Mouse (Mus musculus): ENCODE measurements at regions not wholly inside any gene's neighbourhood (a gene's known extent, or its start where the extent isn't known, plus 50 kb on each side); places are given as distances from the start of the nearest gene placed in this dataset.

DNA sequence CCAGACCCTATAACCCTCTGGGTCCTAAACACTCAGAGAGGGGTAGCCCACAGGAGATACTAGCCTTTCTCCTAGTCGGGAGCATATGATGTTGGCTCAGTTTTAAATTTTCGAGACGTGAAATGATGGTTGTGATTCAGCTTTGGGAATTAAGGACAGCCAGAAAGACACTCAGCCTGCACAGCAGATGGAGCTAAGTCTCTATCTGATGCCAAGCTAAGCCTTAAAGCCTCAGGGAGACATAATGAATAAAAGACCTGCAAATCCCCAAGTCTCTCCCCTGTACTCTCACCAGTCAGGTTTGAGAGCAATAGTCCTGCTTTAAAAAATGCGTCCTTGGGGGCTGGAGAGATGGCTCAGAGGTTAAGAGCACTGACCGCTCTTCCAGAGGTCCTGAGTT is 75.3 kb upstream of the Ipo5 start:
- H3ac ChIP-seq (ENCODE audit: control insufficient read depth, insufficient read length) = no peak overlapping the region
- TF ChIP-seq CEBPB (IDR thresholded peaks at IDR 0.05; ENCODE audit: insufficient read depth, poor library complexity, severe bottlenecking) (no peak), USF1 (IDR thresholded peaks at IDR 0.05; ENCODE audit: low read depth) (no peak), POLR2AphosphoS2 (IDR thresholded peaks at IDR 0.05; ENCODE audit: insufficient read length, low read depth) (no peak), REST (IDR thresholded peaks at IDR 0.05; ENCODE audit: insufficient read depth, insufficient read length) (no peak), E2F4 (IDR thresholded peaks at IDR 0.05; ENCODE audit: insufficient read depth) (no peak), SRF (IDR thresholded peaks at IDR 0.05; ENCODE audit: control insufficient read depth, insufficient read length, low read depth) (no peak), MYOG (IDR thresholded peaks at IDR 0.05; ENCODE audit: control insufficient read depth in 1 of 3, insufficient read depth in 1 of 3, insufficient read length in 2 of 3, low read depth in 2 of 3) (no peak), TCF12 (IDR thresholded peaks at IDR 0.05; ENCODE audit: insufficient read depth, poor library complexity, severe bottlenecking) (no peak), POLR2A (IDR thresholded peaks at IDR 0.05; ENCODE audit: insufficient read length, low read depth) (no peak), MAX (IDR thresholded peaks at IDR 0.05; ENCODE audit: low read depth) (no peak), TCF3 (IDR thresholded peaks at IDR 0.05; ENCODE audit: insufficient read length, low read depth) (no peak), MYOD1 (IDR thresholded peaks at IDR 0.05; ENCODE audit: control insufficient read depth in 1 of 3, insufficient read length in 2 of 3, low read depth in 2 of 3) (no peak)
- no peaks in the 10 kb centered on the region for H3K27me3 ChIP-seq (ENCODE audit: control insufficient read depth, insufficient read depth, insufficient read length)
- H3K4me3 ChIP-seq = no peak overlapping the region
- H3K4me2 ChIP-seq (ENCODE audit: low read depth) = no peak overlapping the region
- H3K79me2 ChIP-seq (ENCODE audit: control insufficient read depth, insufficient read depth) = no peaks in the 10 kb centered on the region
- no peaks in the 10 kb centered on the region for H3K36me3 ChIP-seq (ENCODE audit: control insufficient read depth, insufficient read depth)

DNA sequence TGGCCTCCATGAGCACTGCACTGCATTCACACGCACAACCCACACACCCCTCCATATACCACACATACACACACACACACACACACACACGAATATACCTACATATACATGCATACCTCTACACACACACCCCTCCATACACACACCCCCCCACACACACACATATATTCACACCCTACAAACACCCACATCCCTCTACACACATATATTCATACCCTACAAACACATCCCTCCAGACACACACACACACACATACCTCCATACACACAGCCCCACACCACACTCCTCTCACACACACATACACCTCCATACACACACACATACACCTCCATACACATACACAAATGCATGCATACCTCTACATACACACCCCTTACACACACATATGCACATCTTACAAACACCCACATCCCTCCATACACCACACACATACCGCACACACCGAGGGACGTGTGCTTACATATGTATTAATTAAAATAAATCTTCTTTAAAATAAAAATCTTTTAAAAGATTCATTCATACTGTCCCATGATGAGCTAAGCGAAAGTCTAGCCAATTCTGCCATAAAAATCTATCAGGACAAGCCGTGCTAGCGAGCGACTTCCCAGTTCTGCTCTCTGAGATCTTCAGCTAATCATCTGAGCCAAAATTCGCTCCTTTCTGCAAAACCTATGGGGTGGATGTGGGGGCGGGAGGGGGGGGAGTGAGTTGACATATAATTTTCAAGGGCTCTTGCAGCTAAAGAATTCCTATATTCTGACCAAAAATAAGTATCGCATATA is 74.3 kb upstream of the Ipo5 start:
- TF ChIP-seq TCF12 (IDR thresholded peaks at IDR 0.05; ENCODE audit: insufficient read depth, poor library complexity, severe bottlenecking) (no peak), POLR2AphosphoS2 (IDR thresholded peaks at IDR 0.05; ENCODE audit: insufficient read length, low read depth) (no peak), CEBPB (IDR thresholded peaks at IDR 0.05; ENCODE audit: insufficient read depth, poor library complexity, severe bottlenecking) (no peak), MAX (IDR thresholded peaks at IDR 0.05; ENCODE audit: low read depth) (no peak), USF1 (IDR thresholded peaks at IDR 0.05; ENCODE audit: low read depth) (no peak), MYOG (IDR thresholded peaks at IDR 0.05; ENCODE audit: control insufficient read depth in 1 of 3, insufficient read depth in 1 of 3, insufficient read length in 2 of 3, low read depth in 2 of 3) (no peak), SRF (IDR thresholded peaks at IDR 0.05; ENCODE audit: control insufficient read depth, insufficient read length, low read depth) (no peak), TCF3 (IDR thresholded peaks at IDR 0.05; ENCODE audit: insufficient read length, low read depth) (no peak), REST (IDR thresholded peaks at IDR 0.05; ENCODE audit: insufficient read depth, insufficient read length) (no peak), POLR2A (IDR thresholded peaks at IDR 0.05; ENCODE audit: insufficient read length, low read depth) (no peak)
- H3K4me3 ChIP-seq = no peak overlapping the region
- H3K79me2 ChIP-seq (ENCODE audit: control insufficient read depth, insufficient read depth) = no peaks in the 10 kb centered on the region
- H3K4me2 ChIP-seq (ENCODE audit: low read depth) = no peak overlapping the region
- H3K36me3 ChIP-seq (ENCODE audit: control insufficient read depth, insufficient read depth) = no peaks in the 10 kb centered on the region
- H3K27me3 ChIP-seq (ENCODE audit: control insufficient read depth, insufficient read depth, insufficient read length) = no peaks in the 10 kb centered on the region
- no peak overlapping the region for H3ac ChIP-seq (ENCODE audit: control insufficient read depth, insufficient read length)

DNA sequence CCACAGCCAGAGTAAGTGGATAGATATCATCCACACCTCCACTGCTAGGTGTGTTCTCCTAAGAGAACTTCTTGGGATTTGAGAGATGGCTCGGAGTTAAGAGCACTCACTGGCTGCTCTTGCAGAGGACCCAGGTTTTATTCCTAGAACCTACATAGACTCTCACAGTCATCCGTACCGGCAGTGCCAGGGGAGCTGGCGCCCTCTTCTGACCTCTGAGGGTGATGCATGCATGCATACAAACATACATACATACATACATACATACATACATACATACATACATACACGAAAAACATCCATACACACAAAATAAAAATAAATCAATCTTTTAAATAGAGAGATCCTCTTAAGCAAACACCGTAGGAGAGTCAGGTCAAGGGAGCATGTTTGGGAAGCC is 70.1 kb upstream of the Ipo5 start:
- peak overlapping the region; percentile 59 for H3K4me2 ChIP-seq (ENCODE audit: low read depth)
- no peak overlapping the region for H3ac ChIP-seq (ENCODE audit: control insufficient read depth, insufficient read length)
- H3K27me3 ChIP-seq (ENCODE audit: control insufficient read depth, insufficient read depth, insufficient read length) = no peaks in the 10 kb centered on the region
- no peaks in the 10 kb centered on the region for H3K79me2 ChIP-seq (ENCODE audit: control insufficient read depth, insufficient read depth)
- no peak overlapping the region for H3K4me3 ChIP-seq
- no peaks in the 10 kb centered on the region for H3K36me3 ChIP-seq (ENCODE audit: control insufficient read depth, insufficient read depth)
- TF ChIP-seq SRF (IDR thresholded peaks at IDR 0.05; ENCODE audit: control insufficient read depth, insufficient read length, low read depth) (no peak), USF1 (IDR thresholded peaks at IDR 0.05; ENCODE audit: low read depth) (no peak), MYOG (IDR thresholded peaks at IDR 0.05; ENCODE audit: control insufficient read depth in 1 of 3, insufficient read depth in 1 of 3, insufficient read length in 2 of 3, low read depth in 2 of 3) (no peak), TCF12 (IDR thresholded peaks at IDR 0.05; ENCODE audit: insufficient read depth, poor library complexity, severe bottlenecking) (no peak), CEBPB (IDR thresholded peaks at IDR 0.05; ENCODE audit: insufficient read depth, poor library complexity, severe bottlenecking) (no peak), REST (IDR thresholded peaks at IDR 0.05; ENCODE audit: insufficient read depth, insufficient read length) (no peak), E2F4 (IDR thresholded peaks at IDR 0.05; ENCODE audit: insufficient read depth) (no peak)

DNA sequence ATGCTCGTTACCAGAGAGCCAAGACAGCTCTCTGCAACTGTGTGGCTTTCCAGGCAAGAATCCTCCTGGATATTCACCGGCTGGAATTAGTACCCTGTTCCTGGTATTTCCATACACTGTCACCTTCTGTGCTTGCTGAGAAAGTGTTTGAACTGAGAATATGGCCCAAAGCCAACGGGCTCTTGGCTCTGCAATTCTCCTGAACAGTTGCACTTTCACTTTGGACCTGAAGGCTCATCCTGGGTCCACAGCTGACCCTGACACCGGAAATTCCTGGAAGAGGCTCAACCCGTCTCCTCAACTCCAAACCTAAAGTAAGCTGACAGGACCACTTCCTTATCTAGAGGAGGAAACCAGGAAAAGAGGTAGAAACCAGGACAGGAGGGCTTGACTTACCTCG is 69.7 kb upstream of the Ipo5 start:
- no peaks in the 10 kb centered on the region for H3K27me3 ChIP-seq (ENCODE audit: control insufficient read depth, insufficient read depth, insufficient read length)
- TF ChIP-seq SRF (IDR thresholded peaks at IDR 0.05; ENCODE audit: control insufficient read depth, insufficient read length, low read depth) = no peak
- no peak for TF ChIP-seq MYOG (IDR thresholded peaks at IDR 0.05; ENCODE audit: control insufficient read depth in 1 of 3, insufficient read depth in 1 of 3, insufficient read length in 2 of 3, low read depth in 2 of 3)
- TF ChIP-seq CEBPB (IDR thresholded peaks at IDR 0.05; ENCODE audit: insufficient read depth, poor library complexity, severe bottlenecking) = no peak
- TF ChIP-seq POLR2A (IDR thresholded peaks at IDR 0.05; ENCODE audit: insufficient read length, low read depth) = no peak
- no peak for TF ChIP-seq MAX (IDR thresholded peaks at IDR 0.05; ENCODE audit: low read depth)
- TF ChIP-seq MYOD1 (IDR thresholded peaks at IDR 0.05; ENCODE audit: control insufficient read depth in 1 of 3, insufficient read length in 2 of 3, low read depth in 2 of 3) = no peak
- no peak for TF ChIP-seq E2F4 (IDR thresholded peaks at IDR 0.05; ENCODE audit: insufficient read depth)
- TF ChIP-seq USF1 (IDR thresholded peaks at IDR 0.05; ENCODE audit: low read depth) = no peak
- TF ChIP-seq REST (IDR thresholded peaks at IDR 0.05; ENCODE audit: insufficient read depth, insufficient read length) = no peak
- TF ChIP-seq POLR2AphosphoS2 (IDR thresholded peaks at IDR 0.05; ENCODE audit: insufficient read length, low read depth) = no peak
- TF ChIP-seq TCF12 (IDR thresholded peaks at IDR 0.05; ENCODE audit: insufficient read depth, poor library complexity, severe bottlenecking) = no peak
- TF ChIP-seq TCF3 (IDR thresholded peaks at IDR 0.05; ENCODE audit: insufficient read length, low read depth) = no peak
- no peaks in the 10 kb centered on the region for H3K36me3 ChIP-seq (ENCODE audit: control insufficient read depth, insufficient read depth)
- no peaks in the 10 kb centered on the region for H3K79me2 ChIP-seq (ENCODE audit: control insufficient read depth, insufficient read depth)
- no peak overlapping the region for H3ac ChIP-seq (ENCODE audit: control insufficient read depth, insufficient read length)
- H3K4me2 ChIP-seq (ENCODE audit: low read depth) = peak overlapping the region; percentile 59
- no peak overlapping the region for H3K4me3 ChIP-seq
